Mouse (Mus musculus) c-Kit-positive CD71-negative TER-119-negative erythroid progenitor cells, embryonic 14.5 days (primary cell): ENCODE data around the gene 1600014C10Rik.

Experiments used
- DNase-seq: peaks from one replicate; pipeline ENCODE4 v3.0.0-alpha.2; 2013; ENCODE audit warnings: low read depth

Gene 1600014C10Rik

DNA sequence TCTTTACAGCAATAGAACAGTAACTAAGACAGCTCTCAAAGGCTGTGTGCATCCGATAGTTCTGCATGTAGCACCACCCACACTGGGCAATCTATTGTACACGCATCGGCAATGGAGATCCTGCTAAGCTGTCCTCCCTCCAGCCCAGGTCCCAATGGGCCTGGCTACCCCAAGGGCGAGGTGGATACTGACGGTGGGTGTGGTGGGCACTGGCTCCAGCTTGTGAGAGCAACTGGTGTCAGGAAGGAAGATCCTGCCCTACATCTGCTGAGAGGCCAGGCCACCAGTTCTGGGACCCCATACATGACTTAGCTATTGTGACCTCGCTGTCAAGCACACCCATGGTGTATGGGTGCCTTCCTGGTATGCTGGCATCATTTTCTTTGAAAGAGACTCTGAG is 32.7 kb downstream of the 1600014C10Rik start:
- no peak for DNase-seq

DNA sequence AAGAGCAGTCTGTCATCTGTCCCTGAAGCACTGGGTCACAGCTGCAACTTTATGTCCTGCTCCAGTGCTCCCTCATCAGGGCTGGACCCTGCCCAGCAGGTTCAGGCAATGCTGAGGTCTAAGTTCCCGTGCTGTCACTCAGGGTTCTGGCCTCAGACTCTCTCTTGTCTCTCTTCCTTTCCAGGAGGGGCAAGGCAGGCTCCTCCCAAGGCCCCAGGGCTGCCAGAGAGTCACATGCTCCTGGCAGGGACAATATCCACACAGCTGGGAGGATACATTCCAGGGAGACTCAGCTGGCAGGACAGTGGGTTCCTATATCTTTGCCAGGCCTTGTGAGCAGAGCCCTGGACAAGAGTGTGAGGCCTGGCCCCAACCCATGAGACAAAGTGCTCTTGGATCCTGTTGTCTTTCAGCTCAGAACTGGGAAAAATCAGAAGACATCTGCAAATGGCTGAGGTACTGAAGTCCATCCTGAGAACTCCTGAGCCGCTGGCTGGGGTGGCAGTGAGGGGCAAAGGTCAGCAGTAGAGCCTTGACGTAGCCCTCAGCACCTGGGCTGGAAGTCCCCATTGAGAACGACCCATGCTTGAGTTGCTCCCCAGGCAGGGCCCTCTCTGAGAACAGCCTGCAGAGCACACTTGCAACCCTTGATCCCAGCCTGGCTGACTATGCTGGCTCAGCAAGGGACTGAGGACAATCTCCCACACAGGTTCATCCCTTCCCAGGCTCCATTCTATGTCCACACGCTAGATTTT is 34.6 kb downstream of the 1600014C10Rik start:
- no peak for DNase-seq

DNA sequence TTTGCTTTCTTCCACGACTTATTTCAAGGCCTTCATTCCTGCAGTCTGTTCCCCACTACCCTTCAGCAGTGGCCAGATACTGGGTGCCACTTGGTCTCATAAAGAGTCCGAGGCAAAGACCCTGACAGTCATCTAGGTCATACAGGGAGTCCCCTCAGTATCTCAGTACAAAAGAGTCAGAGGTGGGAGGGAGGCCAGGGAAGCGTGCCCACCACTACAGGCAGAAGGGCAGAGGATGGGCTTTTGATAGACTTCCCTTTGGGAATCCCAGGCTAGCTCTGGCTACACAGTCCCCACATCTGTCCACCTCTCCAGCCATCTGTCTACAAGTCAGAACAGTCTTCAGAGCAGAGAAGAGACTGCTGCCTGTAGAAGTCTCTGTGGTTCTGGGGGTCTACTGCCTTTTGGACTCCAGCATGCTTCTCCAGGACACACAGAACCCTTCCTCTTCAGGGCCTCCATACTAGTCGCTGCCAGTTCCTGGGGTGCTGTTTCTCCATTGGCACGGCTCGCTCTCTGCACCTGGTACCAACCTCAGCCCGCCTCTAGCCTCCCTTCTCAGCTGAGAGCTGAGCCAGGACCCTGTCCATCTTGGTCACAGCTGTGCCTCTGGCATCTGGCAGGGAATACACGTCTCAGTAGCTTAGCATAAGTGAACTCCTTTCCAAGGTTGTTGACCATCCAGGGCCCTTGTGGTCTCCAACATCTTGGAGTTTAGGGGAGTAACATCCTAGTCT is 35.8 kb downstream of the 1600014C10Rik start:
- DNase-seq: no peak

DNA sequence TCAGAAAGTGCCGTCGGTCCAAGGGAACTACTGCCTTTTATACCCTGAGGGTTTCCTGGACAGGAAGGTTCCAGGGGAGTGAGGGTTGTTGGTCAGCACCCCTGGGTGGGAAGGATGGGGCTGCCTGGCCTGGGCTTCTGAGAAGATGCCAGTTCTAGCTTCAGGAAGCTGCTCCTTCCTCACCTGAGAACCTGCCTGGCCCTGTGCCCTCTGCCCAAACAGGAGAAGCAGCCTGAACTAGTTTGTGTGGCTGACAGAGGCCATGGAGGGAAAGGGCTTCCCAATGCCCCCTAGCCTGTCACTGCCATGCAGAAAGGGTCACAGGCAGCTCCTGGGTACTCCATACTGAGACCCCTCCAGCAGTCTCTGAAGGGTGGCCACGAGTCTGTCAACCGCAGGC is 36.5 kb downstream of the 1600014C10Rik start:
- no peak for DNase-seq

DNA sequence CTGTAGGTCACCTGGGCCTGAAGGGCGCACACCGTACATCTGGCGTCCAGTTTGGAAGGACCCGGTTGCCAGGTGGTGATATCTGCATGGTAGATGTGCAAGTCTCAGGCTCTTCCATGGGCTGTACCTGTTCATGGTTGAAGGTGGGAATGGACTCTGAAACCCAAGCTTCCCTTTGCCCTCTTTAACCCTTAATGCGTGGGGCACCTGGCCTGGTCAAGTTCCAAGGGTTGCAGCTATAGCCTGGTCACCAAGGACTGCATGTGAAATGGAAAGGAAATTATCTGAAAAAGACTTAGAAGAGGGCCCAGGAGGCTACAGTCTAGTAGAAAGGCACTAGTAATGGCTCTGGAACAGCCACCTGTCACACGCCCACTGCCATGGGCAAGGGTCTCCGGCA is 37.8 kb downstream of the 1600014C10Rik start:
- DNase-seq: no peak

DNA sequence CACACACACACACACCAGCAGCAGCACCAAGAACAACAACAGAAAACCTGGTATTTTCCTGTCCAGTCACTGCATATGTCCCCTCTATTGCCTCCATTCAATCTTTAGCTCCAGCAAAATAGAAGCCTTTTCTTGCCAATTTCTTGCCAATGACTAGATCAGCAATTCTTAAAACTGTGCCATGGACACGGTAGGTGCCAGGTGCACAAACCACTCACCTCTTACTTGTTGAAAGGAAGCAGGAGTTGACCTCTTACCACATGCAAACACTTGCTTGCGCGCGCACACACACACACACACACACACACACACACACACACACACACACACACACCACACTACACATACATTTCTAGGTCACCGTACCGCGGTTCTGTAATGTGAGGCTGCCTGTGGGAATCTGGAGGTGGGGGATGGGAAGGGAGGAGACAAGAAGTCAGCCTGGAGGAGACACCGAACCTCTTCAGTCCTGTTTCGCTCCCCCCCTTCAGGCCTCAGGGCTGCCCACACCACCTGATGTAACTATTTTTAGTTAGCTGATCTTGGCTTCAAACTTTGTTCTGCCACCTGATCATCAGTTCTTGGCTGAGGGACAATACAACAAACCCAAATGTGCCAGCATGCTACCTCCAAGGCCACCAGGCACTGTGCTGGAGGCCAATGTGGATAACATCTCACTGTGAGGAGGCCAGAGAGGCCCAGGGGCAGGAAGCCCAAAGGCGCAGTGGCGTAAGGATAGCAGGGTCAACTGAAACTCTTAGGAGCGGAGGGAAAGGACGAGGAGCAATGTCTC is 41.8 kb downstream of the 1600014C10Rik start:
- DNase-seq: no peak

DNA sequence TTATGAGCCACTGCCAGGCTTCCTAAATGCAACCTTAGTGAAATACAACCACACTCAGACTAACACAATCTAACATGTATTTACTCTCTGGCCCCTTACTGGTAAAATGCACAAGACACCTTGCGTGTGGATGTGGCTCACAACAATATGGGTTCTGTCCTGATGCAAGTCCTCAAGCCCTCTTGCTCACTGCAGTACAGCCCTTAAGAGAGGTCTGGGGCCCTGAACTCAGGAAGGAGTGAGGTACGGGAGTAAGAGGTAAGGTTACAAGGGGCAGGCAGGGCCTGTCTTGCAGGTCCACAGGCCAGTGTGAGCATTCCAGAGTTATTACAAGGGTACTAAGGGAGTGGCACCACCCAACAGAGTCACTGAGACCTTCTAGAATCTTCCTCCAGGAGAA is 43.2 kb downstream of the 1600014C10Rik start:
- no peak for DNase-seq

DNA sequence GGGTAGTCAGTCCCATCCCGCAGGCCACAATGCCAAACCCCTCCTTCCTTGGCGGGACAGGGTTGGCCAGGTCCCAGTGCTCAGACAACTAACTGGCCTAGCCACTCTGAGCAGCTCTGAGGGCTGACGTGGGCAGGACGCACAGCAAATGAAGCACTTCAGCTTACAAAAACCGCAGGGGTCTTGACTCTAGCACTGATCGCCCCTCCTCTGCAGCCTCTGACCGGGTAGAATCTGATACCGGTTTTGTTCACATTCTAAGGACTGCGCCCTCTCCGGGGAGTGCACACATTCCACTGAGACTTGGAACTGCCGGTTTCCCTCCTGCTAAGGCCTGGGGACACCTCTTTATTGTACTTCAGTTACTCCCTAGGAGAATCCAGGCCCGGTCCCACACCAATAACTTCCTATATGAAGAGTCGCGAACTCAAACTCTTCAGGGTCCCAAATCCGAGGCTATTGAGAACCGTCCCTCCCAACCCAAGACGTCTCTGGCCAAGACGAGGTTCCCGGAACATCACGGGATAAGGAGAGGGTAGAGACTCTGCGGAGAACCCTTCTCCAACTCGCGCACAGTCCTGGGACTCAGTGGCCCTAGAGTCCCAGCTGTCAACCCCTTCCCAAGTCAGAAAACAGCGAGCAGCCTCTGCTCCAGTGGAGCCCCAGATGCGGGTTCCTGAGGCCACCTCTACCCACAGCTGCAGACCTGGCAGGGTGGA is 44.3 kb downstream of the 1600014C10Rik start:
- peak; percentile 33 for DNase-seq

DNA sequence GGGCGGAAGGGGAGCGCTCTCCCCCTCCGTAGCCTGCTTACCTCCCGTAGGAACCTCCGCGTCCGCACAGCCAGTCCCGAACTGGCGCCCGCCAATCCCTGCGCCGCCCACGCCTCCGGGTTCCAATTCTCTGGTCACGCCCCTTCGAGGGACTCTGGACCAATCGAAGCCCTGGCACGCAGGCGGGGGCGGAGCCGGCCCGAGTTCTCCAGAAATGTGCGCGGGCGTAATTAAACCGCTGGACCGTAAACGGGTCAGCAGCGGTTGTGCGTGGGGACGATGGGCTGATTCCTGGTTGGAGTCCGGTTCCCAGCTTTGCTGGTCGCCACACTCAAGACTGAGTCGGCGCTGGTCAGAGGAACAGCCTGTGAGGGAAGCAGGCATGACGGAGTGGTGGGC is 44.9 kb downstream of the 1600014C10Rik start, which contains the start of gene Plekhf1:
Gene Plekhf1, minus strand, starts transcription at position 117 of the 399 bp plus-strand sequence.
- DNase-seq: peak; percentile 82

DNA sequence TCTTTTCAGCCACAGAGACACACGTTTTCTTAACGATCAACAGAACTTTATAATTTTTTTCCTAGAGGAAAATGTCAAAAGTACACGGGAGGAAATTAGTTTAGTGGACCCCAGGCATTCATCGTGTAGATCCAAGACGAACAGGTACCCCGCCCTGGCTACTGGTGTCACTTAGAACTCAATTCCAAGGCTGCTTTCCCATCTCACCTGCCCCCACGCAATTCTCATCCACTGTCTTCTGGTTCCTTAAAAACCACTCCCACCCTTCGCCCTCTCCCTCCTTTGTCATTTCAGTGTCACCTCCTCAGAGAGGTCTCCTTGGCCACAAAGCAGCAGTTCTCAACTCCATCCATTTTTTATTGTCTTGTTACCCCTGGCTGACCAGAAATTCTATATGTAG is 45.3 kb downstream of the 1600014C10Rik start:
- no peak for DNase-seq

DNA sequence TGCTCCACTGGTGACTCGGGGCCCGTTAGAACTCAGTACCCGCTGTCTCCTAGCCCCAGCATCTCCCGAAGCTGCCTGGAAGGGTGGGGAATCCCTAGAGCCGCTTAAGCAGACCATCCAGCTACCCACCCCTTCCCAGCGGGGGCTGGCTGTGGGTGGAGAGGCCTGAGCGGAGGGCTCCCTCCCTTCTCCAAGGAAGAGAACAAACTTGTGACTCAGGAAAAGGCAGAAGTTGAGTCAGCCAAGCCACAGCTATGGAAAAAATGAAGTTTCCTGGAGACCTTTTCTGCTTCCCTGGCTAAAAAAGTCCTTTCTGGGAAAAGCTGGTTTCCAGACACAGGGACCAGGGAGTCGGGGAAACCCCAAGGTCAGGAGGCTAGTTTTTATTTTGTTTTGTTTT is 47.3 kb downstream of the 1600014C10Rik start:
- DNase-seq: no peak

DNA sequence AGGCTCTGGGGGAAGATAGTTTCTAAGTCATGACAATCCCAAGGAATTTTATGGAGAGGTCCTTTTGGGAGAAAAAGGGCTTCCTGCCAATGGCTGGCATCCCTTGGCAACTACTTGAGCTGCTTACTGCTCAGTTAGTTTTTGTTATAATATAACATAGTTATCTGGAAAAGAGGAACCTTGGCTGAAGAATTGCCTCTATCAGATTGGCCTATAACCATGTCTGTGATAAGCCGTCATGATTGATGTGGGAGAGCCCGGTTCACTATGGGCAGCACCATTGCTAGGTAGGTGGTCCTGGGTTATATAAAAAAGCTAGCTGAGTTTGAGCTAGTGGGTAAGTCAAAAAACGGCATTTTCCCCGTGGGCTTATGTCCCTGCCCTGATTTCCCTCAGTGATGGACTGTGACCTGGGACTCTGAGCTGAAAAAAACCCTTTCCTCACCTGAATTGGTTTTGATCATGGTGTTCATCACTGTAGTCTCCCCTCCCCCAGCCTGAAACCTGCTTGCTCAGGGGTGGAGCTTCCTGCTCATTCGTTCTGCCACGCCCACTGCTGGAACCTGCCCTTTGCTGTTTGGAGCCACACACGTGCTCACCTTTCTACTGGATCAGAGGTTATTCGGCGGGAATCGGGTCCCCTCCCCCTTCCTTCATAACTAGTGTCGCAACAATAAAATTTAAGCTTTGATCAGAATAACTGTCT is 53.5 kb downstream of the 1600014C10Rik start:
- no peak for DNase-seq

DNA sequence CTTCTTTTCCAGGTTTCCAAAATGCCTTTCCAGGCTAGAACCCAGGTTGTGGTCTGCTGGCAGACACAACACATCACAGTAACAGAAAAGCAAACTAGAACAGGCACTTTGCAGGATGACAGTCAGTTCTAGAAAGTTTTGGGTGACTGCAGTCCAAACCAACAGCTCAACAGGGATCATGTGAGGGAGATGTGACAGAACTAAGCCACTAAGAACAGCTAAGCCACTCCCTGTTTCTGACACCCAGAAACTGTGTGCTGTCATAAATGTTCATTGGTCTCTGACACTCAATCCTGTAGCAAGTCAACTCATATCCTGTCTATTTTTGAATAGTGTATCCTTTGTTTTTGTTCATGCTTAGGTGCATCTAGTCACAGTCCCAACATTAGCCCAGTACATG is 54.1 kb downstream of the 1600014C10Rik start:
- DNase-seq: no peak

DNA sequence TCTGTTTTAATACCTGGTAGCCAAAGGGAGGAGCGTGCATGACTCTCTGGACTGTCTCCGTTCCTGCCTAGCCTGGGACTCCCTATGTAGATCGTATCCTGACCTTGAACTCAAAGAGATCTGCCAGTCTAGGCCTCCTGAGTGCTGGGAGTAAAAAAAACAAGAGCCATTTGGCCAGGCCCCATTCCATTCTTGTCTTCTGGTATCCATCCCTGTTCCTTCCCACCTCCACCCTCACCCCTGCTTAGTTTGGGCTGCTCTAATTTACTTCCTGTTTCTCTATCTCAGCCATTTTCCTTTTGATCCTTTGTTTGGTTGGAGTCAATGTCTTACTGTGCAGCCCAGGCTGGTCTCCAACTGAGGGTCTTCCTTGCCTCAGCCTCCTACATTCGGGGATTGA is 59.4 kb downstream of the 1600014C10Rik start:
- DNase-seq: no peak
